Mouse (Mus musculus): ENCODE measurements at regions not wholly inside any gene's neighbourhood (a gene's known extent, or its start where the extent isn't known, plus 50 kb on each side); places are given as distances from the start of the nearest gene placed in this dataset.

DNA sequence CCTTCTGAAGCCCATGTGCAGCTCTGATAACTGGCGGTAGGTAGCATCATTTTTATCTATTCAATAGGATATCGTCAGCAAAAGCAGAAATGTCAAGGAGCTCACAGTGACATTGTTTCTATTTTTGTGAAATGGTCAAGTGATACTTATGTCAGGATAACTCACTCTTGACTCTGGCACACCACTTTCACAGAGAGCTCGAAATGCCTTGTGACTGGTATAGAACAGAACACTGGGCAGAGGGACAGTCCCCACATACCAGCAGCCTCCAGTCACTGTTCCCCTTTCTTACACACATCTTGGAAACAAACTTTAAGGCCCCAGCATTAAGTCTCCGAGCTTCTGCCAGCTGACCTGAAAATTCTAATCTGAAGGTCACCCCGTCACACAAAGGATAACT lies 115.1 kb upstream of the Id4 start:
- TF ChIP-seq POLR2A (IDR thresholded peaks at IDR 0.05; ENCODE audit: insufficient read depth, low read depth, low read length) (no peak), CTCF (IDR thresholded peaks at IDR 0.05; ENCODE audit: insufficient read depth, low read depth, low read length) (no peak)

Data from olfactory bulb, adult 2 months (tissue).